Mouse (Mus musculus) cerebellum, postnatal 10 days (tissue): ENCODE measurements around the gene Rere.
A peak's percentile ranks its signal among the peaks of the same experiment; 100 is the strongest.

Experiments used
- DNase-seq, 2 experiments: peaks; one replicate each; pipeline ENCODE4 v3.0.0; 2021; ENCODE audit warnings: mixed read lengths in 2 of 2

The Rere gene

GRCm38 (mm10) chr4:150349680-150350101 is 68.2 kb downstream of the Rere start:
- DNase-seq, result no peak

DNA sequence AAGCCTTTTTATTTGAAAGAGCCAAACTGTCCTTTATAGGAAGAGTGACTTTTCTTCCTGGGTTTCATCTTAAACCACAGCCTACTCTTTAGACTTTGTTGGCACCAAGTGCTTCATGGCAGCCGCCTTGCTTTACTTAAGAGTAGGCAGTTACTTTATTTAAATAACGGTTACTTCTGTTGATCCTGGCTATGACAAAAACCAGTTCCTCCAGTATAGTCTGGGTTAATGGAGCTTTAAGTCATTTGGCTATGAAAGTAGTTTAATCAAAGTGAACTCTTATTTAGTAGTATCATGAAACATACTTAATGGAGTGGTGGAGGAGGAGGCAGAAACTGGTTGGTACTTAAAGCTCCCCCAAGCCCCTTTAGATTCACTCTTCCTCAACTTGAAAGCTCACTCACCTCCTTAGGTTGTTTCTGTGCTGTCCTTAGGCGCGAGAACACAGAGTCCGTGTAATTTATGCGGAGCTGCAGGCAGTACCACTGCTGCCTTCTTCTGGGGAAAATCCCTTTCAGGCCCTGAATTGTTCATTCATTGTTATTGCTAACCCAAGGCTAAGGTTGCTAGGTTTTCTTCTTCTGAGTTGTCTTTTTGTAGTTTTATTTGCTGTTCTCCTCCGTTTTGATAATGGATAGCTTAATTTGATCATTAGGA is 70.1 kb downstream of the Rere start:
- DNase-seq, result no peak

DNA sequence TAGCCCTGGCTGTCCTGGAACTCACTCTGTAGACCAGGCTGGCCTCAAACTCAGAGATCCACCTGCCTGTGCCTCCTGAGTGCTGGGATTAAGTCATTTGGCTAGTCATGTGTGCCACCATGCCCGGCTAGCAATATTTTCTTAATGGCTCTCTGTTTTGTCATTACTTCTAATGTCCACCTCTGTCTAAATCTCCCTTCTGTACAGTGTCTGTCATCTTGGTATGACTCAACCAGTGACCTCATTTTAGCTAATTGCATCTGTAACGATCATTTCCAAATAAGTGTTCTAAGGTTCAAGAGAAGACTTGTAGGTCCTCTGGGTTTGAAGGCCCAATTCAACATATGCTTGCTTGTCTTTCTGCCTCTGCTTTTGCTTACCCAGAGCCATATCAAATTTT is 71.3 kb downstream of the Rere start:
- DNase-seq, result no peak

GRCm38 (mm10) chr4:150353376-150353900 is 72.0 kb downstream of the Rere start:
- DNase-seq, result no peak

- no peak for DNase-seq
Measured at GRCm38 (mm10) chr4:150355801-150356200, 74.4 kb downstream of the Rere start.

GRCm38 (mm10) chr4:150361986-150362691 is 80.7 kb downstream of the Rere start:
- DNase-seq, result no peak

DNA sequence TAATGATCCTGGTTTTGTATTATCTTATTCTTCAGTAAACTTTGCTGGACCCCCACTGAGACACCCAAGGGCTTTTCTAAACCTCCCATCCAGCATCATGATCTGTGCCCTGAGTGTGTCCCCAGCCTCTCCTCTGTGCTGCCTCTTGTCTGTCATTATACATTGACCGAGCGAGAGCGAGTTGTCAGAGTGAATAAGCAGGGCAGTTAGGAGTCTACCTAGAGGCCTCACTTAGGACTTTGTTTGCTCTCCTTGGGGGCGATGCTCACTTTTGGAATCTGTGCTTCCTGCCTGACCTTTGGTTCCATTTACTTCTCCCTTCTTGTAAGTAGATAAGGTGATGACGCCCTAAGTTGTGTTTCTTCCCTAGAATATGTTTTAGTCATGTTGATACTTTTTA is 81.4 kb downstream of the Rere start:
- no peak for DNase-seq

GRCm38 (mm10) chr4:150364786-150365185 is 83.3 kb downstream of the Rere start:
- DNase-seq, result no peak

DNA sequence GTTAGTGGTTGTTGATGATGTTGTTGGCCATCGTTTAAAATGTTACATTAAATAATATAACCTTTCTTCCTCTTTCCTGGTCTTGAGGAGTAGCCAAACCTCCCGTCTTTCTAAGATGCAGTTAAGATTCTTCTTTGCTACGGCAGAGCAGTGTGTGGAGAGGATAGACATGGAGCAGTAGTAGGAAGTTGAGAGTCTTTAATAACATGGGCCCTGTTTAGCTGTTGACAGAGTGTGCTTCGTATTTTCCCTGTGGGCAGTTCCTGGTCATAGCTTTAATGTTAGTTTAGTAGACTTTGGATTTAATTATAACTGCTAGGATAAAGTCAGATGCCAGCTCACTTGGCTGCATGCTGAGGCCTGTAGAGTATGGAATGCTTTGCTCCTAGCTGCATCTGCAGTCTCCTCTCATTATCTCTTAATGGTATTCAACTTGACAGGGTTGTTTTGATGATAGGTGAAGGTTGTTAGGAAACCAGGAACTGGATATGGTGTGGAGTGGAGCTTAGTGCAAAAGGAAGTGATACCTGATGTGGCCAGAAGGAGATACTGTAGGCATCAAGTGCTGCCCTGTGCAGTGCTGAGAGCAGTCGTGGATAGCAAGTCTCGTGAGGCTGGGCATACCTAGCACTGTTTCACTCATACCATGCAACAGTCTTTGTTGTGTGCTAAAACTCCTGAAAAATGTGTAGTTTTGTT is 85.2 kb downstream of the Rere start:
- no peak for DNase-seq

GRCm38 (mm10) chr4:150371580-150372380 is 90.3 kb downstream of the Rere start:
- peak; percentile 89 to 93 for DNase-seq

GRCm38 (mm10) chr4:150372631-150373041 is 91.2 kb downstream of the Rere start:
- no peak for DNase-seq

GRCm38 (mm10) chr4:150373111-150374109 is 92.0 kb downstream of the Rere start:
- DNase-seq, result peak; percentile 56 to 59

DNA sequence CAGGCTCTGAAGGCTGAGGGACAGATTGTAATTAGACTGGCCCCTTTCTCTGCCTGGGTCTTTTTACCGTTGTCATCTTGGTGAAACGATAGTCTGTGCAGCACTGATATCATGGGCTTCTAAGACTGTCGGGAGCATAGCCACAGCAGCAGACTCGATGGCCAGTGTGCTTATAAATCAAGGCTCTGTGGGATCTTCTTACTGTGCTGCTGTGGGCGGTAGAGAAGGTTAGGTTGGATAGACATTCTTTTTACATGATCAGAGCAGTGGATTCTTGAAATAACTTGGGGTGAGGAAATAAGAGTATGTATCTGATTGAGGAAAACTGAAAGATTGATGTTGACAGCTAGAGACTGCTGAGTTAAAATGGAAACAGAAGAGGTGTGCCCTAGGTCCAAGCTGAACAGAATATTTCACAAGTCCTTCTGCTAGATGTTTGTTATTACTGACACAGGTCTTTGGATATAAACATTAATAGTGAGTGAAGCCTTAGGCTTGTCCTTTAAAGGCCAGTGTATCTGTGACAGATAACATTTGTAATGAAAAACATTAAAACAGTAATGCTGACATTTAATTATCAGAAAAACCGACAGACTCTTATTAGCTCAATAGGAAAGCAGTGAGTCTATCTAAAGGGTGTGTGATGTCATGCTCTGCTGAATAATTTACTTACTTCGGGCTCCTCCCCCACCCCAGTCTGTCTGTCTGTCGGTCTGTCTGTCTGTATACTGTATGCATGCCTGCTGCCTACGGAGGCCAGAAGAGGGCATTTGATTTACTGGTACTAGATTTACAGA is 93.4 kb downstream of the Rere start:
- peak in 1 of 2 experiments; percentile 48 for DNase-seq

DNA sequence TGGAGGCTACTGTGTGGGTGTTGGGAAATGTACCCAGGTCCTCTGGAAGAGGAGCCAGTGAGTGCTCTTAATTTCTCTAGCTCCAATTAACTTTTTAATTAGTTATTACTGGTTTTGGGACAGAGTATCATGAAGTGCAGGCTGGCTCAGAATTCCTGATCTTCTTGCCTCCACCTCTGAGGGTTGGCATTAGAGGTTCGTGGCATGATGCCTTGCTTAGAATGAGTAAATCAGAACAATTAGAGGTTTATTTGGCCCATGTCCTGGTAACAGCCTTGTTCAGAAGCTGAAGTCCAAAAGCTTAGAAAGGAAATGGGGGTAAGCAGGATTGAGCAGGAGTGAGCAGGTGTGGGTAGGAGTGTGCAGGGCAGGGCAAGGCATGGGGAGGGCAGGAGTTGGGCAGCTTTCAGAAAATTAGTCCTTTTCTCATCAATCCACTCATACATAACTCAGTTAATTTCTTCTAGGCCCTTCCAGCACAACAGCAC is 94.0 kb downstream of the Rere start:
- peak in 1 of 2 experiments; percentile 35 for DNase-seq

DNA sequence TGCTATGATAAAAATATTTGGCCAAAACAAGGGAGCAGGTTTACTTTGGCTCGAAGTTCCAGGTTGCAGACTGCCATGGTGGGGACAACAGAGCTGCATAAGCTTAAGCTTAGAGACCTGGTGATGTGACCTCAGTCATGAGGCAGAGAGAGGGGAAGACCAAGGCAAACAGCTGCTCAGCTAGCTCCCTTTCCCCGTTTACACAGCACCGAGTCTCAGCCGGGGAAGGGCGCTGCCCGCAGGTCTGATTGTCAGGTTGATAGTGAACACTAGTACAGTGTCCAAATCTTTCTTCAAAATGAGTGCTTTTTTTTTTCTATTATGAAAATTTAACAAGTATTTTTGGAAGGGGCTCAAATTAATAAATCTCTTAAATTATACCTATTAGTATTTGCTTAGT is 97.9 kb downstream of the Rere start:
- no peak for DNase-seq

DNA sequence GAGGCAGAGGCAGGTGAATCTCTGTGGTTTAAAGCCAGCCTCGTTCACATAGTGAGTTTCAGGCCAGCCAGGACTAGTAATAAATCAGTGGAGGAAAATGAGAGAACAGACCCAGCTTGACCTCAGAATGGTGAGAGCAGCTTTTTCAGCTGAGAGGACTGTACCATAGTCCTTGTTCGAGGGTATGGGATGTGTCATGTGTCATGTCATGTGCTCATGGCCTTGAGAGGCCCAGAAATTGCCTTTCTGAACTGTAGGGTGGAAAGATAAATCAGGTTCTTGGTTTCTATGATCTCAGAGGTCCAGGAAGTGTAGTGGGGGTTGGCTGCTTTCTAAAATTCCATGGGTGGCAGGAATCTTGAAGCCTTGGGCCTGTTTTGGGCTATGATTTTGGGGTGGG is 98.3 kb downstream of the Rere start:
- no peak for DNase-seq

DNA sequence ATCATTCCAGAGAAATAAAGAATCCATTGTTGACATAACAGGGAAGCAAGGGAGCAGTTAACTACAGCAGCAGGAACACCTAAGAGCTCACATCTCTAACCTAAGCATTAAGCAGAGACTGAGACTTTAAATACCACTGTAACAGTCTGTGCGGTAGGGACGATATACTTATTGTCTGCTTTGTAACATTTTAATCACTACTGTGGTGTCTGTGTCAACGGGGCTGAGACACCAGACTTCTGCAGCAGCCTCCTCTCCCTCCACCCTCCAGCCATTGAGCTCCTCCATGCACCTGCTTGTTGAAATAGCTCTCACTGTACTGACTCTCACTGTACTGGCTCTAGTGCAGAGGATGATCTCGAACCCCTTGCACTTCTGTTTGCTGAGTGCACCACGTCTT is 98.8 kb downstream of the Rere start:
- no peak for DNase-seq

DNA sequence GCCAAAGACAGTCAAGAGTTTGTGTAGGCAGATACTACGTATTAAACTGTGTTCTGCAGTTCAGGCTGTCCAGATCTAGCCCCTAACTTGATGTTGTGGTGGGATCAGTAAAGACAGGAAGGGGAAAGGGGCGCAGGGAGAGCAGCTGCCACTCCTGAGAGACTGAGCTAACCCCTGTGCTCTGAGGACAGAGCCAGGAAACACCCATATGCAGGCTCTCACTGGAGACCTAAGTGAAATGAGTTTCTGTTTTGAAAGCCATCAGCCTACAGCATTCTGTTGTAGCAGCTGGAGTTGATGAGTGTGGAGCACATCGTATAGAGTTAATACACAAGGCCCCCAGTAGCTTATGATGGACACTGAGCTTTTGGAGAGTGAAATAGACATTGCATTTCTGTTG is 101.1 kb downstream of the Rere start:
- no peak for DNase-seq

DNA sequence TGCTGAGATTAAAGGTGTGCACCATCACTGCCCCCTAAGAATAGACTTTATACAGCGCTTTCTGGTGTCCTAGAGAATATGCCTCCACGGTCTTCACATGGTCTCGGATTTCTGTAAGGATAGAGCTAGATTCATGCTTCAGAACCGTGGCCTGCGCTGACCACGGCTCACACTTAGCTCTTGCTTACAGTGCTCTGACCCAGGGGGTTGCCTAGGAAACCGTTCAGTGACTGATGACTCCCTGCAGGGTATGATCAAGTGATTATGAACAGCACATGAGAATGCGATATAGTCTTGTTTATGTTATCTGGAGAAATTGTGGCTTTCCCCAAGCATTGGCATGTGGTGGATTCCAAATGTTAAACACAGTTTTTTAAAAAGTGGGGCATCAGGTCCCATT is 103.0 kb downstream of the Rere start:
- DNase-seq, result no peak

GRCm38 (mm10) chr4:150384899-150385298 is 103.5 kb downstream of the Rere start:
- no peak for DNase-seq
